Mouse (Mus musculus) frontal cortex, postnatal 25 days (tissue): ENCODE measurements around the gene Pla2g12b.
"Not testable (repeated sequence)": the region's sequence is repeated elsewhere in the genome, so short reads cannot be mapped to it uniquely, and the experiment has no call there.

Source experiments
- DNase-seq, 2 experiments: peaks; one replicate each; pipeline ENCODE4 v3.0.0; 2022; ENCODE audit warnings: low spot score in 2 of 2

Gene Pla2g12b

DNA sequence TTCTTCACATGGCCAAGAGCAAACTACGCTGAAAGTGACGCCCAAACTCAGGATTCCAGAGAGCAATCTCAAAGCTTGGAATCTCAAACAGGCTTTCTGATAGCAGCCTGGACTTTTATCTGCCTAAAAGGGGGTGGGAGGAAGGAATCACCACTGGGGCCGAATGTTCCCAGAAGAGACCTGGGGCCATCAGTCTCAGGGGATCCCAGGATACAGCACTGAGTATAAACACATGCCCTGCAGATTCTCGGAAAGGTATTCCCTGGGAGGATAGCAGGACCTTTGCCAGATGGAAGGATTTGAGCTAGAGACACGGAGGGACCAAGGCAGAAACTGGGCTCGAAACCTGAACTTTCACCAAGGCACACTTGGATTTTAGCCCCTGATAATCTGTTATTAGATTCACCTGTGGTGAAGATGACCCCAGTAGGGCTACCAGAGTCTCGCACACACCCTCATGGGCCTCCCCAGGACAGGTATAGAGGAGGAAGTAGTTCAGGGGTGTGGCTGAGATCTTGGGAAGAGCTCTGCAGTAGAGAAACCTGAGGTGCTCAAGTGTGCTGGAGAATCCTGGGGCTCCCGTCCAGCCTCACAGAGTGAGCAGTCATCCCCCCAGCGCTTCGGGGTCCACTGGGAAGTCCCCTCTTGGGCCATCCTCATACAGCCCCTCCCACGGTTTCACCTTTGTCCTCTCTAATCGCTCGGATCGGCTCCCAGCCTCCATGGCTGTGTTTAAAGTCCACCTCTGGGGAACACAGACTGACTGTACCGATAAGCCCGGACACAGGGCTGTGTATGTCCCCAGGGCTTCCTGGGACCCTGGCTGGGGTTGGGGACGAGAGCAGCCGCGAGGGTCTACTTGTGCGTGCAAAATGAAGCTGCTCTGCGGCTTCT, at the start of gene Pla2g12b:
Gene Pla2g12b, plus strand, starts transcription at position 762 of the 894 bp plus-strand sequence.
- no peak for DNase-seq

DNA sequence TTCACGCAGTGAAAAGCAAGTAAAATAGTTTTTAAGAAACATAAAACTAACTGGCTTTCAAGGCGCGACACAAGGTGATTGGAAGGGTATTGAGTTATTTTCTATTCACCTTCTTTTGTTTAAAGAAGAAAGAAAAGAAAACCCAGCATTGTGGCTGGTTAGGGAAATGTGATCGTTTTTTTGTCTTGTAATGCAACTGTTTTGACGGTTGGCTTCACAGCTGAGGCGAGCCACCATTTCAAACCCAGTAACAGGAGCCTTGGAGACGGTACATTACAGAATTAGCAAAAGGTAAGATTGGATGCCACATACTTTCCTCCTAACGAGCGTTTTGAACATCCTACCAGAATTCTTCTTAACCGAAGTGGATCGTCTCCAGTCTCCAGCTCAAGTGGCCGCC, 49.3 kb upstream of the Pla2g12b start:
- no peak for DNase-seq

DNA sequence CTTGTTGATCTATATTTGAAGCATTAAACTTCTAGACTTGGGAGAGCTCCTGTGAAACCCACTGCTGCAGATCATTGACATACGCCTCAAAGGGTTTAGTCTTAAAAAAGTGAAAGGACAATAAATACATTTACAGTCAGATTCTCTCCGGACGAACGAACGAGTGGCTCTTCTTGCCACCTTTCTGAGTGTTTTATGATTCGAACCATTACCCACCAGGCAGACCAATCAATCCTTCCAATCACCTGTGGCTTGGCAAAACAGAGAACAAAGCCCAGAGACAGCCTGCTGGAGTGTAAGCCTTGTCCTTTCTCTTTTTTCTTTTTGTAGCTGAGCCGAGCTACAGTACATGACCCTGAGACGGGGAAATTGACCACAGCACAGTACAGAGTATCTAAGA, 48.4 kb upstream of the Pla2g12b start:
- no peak for DNase-seq

DNA sequence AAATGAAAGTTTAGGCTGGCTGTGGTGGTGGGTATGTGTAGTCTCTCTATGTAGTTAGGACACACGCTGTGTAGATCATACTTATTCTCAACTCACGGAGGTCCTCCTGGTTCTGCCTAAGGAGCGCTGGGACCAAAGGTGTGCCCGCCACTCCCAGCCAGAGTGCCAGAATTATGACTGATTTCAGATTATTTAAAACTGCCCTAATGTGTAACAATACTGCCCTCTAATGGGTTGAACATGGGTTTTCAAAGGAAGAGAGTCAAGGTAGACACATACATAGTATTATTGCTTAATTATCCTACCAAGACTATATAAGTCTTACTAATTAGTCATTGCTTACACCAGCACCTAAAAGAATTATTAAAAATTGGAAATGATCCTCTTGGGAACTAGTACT, 44.7 kb upstream of the Pla2g12b start:
- DNase-seq: no peak

DNA sequence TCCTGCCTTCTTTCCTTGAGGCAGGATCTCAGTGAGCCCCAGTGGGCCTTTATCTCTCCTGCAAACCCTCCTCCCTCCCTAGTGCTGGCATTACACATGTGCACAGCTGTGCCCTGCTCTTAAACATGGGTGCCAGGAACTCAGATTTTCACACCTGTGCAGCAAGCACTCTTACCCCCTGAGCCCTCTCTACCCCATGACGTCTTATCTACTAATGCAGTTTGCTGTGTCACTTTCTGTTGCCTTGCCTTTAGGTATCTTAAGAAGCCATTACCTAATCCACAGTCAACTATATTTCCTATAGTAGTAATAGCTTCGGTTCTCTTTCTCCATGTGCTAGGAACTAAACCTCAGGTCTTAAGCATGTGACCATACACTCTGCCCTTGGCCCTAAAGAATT, 40.3 kb upstream of the Pla2g12b start:
- no peak for DNase-seq

DNA sequence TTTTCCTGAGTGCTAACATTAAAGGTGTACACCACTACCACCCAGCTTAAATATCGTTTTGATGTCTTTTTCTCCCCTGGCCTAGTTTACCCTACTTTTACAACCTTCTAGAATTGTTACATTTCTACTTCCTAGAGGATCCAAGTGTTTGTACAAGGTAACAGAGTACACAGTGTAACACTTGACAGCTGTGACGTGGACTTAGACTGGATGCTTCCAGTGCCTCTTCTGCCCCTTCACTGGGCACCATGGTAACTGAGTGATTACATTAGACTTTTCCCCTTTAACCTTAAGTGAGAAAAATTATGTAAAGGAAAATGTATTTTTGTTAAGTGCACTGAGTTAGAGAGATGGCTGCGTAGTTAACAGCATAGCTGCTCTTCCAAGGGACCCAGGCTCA, 38.9 kb upstream of the Pla2g12b start:
- DNase-seq: no peak

DNA sequence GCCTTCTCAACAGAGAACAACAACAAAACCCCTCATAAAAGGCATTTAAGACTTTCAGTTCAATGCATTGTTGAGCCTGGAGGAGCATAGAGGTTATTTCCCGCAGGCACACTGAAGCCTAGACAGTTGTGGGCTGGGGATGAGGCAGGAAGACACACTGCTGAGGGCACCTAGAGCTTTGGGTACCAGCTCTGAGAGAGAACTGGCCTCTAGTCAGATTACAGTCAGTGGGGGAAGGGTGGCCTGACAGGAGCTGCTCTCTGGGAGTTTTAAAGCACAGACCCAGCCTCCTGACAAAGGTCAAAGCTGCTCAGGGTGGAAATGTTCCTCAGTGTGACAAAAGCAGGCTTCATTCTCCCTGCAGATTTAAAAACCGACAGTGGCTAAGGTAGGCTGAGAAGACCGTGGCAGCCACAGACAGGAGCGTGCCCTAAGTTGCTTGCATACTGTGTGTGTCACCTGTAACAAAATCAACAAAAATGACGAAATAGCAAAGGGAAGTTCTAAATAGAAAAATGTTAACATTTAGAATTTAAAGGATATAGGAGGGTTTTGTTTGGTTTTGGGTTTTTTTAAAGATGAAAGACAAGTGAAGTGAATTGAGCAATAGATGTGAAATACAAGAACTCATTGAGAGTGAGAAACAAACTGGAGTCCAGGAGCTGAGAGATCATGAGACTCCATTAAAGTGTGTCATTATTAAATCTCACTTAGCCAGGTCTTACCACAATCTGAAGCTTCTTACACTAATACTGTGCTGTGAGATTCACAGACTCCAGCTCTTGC, 37.5 kb upstream of the Pla2g12b start:
- no peak for DNase-seq

DNA sequence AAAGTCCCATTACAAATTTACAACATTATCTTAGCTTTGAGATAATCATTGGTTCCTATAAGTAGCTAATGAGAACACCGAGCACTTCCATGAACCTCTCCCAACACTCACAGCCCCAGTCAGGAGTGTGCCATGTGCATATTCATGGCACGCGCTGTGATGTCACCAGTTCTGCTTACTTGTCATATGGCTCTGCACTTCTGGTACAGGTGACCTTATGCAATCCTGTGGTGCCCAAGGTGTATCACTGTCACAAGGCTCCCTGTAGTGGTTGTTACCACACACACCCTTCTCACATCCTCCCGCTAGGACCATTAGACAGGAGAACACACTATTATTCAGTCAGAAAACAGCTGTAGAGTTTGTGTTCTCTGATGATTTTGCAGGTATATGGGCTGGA, 36.7 kb upstream of the Pla2g12b start:
- DNase-seq: no peak

DNA sequence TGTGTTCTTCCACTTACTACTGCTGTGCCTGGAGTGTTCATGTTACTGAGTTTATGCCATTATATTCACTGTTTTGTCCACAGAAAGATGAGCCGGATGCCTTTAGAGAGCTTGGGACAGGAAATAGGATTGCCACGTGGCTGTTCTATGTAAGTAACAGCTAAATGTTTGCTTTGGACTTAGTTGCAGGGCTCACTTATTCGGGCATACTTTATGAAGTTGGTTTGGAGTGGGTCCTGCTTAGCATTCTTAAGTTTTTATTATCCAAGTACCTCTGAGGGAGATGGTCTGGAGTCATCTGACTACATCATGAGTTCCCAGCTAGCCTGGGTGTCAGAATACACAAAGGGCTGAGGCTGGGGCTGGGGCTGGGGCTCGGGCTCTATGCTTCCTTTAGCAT, 36.3 kb upstream of the Pla2g12b start:
- no peak for DNase-seq

DNA sequence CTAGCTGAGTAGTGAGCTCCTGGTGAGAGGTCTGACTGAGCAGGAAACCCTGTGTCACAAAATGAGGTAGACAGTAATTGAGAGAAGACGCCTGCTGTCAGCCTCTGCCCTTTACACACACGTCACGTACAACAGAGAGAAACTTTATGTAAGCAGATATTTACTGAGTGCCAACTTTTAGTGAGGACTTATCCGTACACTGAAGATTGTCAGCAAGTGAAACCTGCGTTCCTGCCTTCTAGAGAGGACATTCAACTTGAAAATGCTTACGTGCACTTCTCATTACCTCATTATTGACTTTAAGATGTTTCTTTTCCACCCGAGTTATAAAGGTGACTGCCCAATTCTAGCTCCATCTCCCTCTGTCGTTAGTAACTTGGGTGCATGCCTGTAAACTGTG, 34.7 kb upstream of the Pla2g12b start:
- no peak for DNase-seq

DNA sequence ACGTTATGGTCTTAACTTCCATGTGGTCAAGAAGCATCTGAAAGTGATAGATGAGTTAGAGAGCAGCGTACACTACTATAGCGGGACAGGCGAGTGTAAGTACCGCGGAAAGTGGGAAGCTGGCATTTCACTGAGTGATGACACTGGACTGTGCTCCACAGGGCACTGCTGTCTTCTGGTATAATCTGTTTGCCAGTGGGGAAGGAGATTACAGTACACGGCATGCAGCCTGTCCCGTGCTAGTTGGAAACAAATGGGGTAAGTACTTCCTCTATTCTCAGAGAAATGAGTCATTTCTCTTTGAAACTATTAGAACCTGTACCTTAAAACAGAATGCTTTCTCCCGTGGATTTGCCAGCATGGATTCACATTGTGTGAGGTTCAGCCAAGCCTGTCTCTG, 34.0 kb upstream of the Pla2g12b start:
- DNase-seq: no peak

DNA sequence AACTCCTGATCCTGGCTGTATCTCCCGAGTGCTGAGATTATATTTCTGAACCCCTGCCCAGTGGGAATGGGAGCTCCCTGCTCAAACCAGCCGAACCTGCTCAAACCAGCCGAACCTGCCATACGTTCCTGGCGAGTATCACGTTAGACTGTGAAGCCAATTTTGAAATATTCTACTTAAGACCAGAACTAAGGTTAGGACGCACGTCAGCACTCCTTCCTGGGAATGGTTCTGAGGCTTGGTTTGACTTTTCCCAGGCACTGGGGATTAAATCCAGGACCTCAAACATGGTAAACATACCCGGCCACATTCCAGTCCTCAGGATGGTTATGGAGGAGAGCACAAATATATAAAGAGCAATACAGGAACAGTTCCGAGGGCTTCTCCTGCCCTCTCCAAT, 25.6 kb upstream of the Pla2g12b start:
- no peak for DNase-seq

DNA sequence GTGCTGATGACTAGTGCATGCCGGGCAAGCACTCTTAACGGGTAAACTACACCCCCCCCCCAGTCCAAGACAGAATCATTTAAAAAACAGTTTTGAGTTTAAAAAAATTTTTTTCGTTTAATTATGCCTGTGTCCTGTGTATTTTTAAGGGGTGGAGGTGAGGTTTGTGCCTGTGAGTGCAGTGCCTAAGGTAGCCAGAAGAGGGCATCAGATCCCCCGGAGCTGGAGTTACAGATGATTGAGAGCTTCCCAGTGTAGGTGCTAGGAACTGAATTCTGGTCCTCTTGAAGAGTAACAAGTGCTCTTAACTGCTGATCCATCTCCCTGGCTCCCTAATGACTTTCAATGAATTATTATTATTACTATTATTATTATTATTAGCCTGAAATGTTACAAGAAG, 24.7 kb upstream of the Pla2g12b start:
- no peak for DNase-seq

DNA sequence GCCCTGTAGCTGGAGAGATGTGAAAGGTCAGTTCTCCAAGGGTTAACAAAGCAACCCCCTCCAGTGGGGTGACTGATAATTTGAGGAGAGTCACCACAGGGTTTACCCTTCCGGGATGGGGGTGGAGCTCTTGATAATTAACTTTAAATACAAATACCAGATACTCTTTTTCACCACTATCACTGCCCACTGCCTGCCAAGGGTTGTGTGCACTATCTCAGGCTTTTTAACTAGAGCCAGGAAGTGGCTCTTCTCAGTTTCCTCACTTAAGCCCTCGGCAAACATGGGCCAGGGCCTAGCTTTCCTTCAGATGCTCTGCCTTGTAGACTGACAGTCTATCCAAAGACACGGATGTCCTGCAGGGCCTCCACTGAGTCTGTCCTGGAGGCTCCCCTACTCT, 23.5 kb upstream of the Pla2g12b start:
- DNase-seq: no peak

DNA sequence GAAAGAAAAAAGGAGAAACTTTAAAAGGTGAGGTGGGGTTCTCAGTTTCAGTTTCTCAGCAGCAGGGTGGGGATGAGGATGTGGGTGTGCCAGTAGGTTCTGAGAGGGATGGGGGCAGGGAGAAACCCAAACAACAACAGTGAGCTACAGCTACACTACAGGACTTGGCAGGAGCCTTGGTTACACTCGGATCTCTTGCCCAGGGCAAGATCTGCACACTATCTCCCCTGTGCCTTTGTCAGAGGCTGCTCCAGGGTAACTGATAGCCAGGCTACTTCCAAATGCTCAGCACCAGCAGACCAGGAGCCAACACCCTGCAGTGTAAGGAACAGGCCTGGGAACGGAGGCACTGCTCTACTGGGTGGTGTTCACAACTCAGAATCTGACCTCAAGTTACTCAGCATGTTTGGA, 23.0 kb upstream of the Pla2g12b start:
- no peak for DNase-seq

DNA sequence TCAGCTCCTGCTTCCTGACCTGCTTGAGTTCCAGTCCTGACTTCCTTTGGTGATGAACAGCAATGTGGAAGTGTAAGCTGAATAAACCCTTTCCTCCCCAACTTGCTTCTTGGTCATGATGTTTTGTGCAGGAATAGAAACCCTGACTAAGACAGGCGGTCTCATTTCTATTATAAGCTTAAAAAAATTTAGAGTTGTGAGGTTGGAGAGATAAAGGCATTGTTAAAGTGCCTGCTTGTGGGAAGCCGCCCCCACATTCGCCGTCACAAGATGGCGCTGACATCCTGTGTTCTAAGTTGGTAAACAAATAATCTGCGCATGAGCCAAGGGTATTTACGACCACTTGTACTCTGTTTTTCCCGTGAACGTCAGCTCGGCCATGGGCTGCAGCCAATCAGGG, 21.9 kb upstream of the Pla2g12b start:
- DNase-seq: not testable (repeated sequence)

DNA sequence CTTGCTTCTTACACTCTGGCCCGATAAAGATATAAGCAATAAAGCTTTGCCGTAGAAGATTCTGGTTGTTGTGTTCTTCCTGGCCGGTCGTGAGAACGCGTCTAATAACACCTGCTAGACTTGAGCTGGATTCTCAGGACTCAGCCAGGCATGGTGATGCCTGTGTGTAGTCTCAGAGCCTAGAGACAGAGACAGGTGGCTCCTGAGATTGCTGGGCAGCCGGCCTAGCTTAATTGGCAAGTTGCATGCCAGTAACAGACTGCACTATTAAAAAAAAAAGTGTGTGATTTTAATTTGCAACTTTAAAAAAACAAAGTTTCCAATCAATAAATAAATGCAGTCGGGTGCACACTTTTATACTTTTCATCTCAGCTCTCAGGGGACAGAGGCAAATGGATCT, 16.5 kb upstream of the Pla2g12b start:
- DNase-seq: no peak

DNA sequence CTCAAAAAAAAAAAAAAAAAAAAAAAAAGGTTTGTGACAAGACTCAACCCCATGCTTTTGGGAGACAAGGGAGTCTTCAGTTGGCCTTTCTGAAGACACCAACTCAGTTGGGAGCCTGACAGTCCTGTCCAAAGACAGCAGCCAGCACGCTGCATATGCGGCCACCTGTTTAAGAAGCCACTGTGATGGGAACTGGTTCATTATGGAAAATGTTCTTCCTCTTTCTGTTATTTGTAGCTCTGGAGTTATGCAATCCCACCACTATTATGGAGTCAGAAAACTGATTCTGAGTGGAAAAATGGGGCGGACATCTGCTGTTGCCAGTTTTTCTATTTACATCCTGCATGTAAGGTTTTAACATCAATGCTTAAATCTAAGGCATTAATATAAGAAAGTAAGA, 13.8 kb upstream of the Pla2g12b start:
- DNase-seq: no peak

DNA sequence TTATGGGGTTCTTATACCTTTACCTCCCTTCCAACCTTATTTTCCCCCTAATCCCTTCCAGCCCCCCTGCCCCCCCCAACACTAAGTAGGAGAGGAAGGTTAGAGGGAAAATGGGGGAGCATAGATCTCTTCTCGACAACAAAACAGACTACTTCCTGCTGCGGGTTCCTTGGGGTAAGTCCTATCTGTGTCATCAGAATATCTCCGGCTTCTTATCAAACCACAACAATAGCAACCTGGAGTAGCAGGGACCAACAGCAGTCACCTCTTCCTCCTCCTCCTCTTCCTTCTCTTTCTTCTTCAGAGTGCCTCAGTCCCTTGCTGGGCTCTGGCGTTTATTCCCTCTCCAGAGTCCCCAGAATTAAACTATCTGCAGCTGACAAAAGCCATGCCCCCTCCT, 11.6 kb upstream of the Pla2g12b start:
- no peak for DNase-seq

DNA sequence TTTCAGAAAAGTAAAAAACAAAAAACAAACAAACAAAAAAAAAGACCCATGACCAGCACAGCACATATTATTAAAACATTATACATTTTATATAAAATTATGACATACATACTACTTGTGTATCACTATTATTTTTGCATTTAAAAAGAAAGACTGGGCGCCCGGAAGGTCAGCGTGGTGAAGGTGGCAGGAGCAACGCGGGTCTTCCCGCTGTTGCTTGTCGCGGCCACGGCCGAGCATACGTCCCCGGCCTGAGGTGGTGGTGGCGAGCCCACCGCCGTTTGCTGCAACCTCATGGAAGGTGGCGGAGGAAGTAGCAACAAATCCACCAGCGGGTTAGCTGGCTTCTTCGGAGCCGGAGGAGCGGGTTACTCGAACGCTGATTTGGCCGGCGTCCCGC, 8.0 kb upstream of the Pla2g12b start, which contains the start of gene Gm10273:
Gene Gm10273, plus strand, starts transcription at position 172 of the 400 bp plus-strand sequence.
- DNase-seq: not testable (repeated sequence)

DNA sequence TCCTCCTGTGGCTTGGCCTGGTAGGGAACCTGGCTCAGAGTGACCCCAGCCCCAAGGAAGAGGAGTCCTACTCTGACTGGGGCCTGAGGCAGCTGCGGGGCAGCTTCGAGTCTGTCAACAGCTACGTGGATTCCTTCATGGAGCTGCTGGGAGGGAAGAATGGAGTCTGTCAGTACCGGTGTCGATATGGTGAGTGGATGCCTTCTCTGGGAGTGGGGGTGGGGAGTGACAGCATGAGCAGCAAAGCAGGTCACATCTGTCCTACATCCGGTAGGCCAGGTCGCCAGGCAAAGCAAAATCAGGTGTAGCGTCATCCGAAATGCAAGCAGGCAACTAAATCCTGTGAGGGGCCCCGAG, 311 bp downstream of the Pla2g12b start:
- DNase-seq: no peak

DNA sequence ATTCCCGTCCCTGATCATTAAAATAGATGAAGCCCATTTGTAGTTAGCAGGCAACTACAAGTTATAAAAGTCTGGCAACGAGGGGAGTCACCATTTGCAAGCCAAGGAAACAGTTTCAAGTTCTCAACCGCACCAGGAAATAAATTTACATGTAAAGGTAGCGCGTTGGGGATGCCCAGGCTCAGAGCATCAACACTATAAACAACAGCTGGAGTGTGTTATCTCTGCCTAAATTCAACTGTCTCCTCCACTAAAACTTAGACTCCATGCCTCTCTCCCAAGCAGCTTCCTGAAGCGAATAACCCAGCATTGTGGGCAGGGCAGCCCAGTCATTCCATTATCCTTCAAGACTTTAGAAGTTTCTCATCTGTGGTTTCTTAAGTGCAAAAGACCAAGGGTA, 5.0 kb downstream of the Pla2g12b start:
- no peak for DNase-seq

DNA sequence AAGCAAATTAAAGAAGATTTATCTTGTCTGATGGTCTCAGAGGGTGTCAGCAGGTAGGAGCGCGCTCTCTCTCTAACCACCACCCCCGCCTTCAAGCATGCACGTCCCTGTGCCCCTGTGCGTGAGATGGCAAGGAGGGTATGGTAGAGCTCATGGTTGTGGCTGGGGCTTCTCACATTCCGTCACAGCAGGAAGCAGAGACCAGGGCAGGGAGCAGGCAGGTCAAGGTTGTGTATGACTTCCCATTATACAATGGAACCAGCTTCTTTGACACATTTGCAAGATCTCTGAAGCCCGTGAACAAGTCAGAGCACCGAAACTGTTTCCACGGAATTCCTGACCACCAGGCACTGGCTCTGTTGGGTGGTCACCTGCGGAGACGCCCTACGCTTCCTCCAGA, 6.8 kb downstream of the Pla2g12b start:
- DNase-seq: no peak
